Mouse (Mus musculus) intestine, postnatal 0 days (tissue): ENCODE data around the gene Mef2d. TPM values are rescaled to one million over a fixed set of nuclear protein-coding genes. Genes with fewer than 3 reads are reported as not detected.

Source experiments
- ATAC-seq: fragments of 200-750 bp; cut with Nextera tagmentation; 2 replicates; pipeline ENCODE4 v1.8.0; 2017; ENCODE audit warnings: mild to moderate bottlenecking, moderate TSS enrichment, moderate library complexity
- H3K27ac ChIP-seq: fragments of 300-500 bp; sonication (generic); 2 replicates; pipeline ENCODE4 v1.5.1; 2014; ENCODE audit warnings: mild to moderate bottlenecking, low read depth, low read length, moderate library complexity
- H3K27me3 ChIP-seq: fragments of 300-500 bp; sonication (generic); replicated peaks from 2 replicates; pipeline ENCODE4 v1.6.1; 2014; ENCODE audit warnings: low read length, mixed read lengths; ENCODE audit not compliant: control insufficient read depth, insufficient read depth
- H3K36me3 ChIP-seq: fragments of 300-500 bp; sonication (generic); 2 replicates; pipeline ENCODE4 v1.6.1; 2014; ENCODE audit warnings: mild to moderate bottlenecking, moderate library complexity; ENCODE audit not compliant: control insufficient read depth, insufficient read depth
- H3K4me1 ChIP-seq: fragments of 300-500 bp; sonication (generic); replicated peaks from 2 replicates; pipeline ENCODE4 v1.6.1; 2014; ENCODE audit warnings: antibody characterized with exemption, low read length, mixed read lengths; ENCODE audit not compliant: control insufficient read depth, insufficient read depth
- H3K4me2 ChIP-seq: fragments of 300-500 bp; sonication (generic); replicated peaks from 2 replicates; pipeline ENCODE4 v1.6.1; 2014; ENCODE audit warnings: low read depth, mild to moderate bottlenecking, moderate library complexity
- H3K4me3 ChIP-seq: fragments of 300-500 bp; sonication (generic); 2 replicates; pipeline ENCODE4 v1.5.1; 2014; ENCODE audit warnings: low read depth, low read length
- H3K9ac ChIP-seq: fragments of 300-500 bp; sonication (generic); 2 replicates; pipeline ENCODE4 v1.6.1; 2014; ENCODE audit warnings: mild to moderate bottlenecking, low read depth, low read length
- H3K9me3 ChIP-seq: fragments of 300-500 bp; sonication (generic); 2 replicates; pipeline ENCODE4 v1.6.1; 2016; ENCODE audit warnings: mixed run types; ENCODE audit not compliant: control insufficient read depth
- CTCF ChIP-seq: sonication (generic); IDR thresholded peaks from 2 replicates; pipeline ENCODE4 v1.5.1; 2016; ENCODE audit warnings: low read depth, mild to moderate bottlenecking, control low read depth, antibody characterized with exemption, moderate library complexity
- WGBS: fragments of 180-500 bp; shearing (Covaris S2); extraction: QIAGEN DNeasy Blood & Tissue Kit; methylation state at CpG from one replicate; pipeline ENCODE4 v1.1.7; 2014; 5-methylcytosine and 5-hydroxymethylcytosine counted together
- polyA plus RNA-seq: library from polyadenylated mRNA; unstranded; fragments of >200 nt; fragmentation: Nextera tagmentation; extraction: Ambion mirVana; gene quantifications from 2 replicates; pipeline ENCODE4 v1.2.1, GENCODE M21; 2015

The Mef2d gene
- polyA plus RNA-seq, 1 experiment from 2014 or later = 16.2 TPM

DNA sequence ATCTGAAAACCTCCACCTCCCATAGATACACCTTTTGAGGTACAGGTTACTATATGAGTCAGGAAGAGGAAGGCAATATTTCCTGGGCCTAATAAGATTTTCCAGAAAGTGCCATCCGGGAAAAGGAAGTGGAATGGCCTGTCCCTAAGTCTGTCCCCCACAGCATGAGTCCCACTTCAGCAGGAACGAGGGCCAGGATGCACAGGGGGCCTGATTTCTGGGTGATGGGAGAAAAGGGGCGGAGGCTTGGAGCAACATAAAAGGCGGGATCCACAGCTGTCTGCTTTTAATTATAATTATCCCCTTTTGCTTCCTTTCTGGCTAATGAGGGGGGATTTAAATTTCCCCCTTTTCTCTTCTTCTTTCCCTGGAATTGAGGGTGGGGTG lies 63.0 kb downstream of the Mef2d start:
- no peak overlapping the region for H3K9ac ChIP-seq
- no peak overlapping the region for H3K27ac ChIP-seq
- H3K4me1 ChIP-seq = peaks cover 6% of the 10 kb centered on the region; the same call in 1 of the 2 replicates
- no peak overlapping the region for H3K4me3 ChIP-seq
- H3K27me3 ChIP-seq = peaks cover 100% of the 10 kb centered on the region
- H3K9me3 ChIP-seq = no peaks in the 10 kb centered on the region
- no peak overlapping the region for H3K4me2 ChIP-seq
- H3K36me3 ChIP-seq = no peaks in the 10 kb centered on the region
- WGBS = 18% methylated on average over 4 of the region's 4 CpGs
- TF ChIP-seq CTCF = no peak
- no peak for ATAC-seq

DNA sequence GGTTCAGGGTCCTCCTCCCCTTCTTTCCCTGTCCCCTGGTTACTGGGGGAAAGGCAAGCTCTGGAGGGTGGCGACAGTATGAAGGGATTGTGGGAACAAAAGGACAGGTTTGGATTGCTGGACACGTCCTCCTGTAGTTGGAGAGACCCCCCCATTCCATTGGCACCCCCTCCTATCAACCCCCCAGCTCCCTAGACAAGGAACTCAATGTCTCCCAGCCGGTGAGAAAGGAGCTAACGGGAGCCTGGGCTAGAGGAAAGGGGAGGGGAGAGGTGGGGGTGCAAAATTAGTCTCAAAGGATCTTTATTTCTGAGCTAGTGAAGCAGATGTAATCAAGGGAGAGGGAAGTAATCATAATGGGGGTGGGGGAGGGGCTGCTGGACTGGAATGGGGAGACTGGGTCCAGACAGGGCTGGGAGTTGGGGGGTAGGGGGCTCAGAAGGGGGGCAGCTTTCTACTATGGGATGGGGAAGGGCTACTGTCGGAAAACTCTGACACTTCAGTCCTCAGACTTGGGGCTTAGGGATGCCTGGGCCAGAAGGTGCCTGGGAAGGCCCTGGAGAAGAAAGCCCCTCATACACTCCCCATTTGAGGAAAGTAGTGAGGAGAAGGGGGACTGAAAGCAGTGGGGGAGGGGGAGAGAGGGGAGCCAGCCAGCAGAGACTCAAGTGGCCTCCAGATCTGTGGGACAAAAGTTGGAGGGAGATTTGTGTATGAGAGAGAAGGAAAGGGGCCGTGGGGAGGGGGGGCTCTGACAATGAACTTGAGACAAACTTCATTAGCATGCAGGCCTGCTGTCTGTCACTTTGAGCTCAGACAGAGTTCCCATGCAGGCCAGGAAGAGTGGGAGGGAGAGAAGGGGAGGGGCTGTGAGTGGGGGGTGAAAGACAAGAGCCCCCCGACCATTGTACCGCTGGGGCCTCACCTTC lies 63.7 kb downstream of the Mef2d start:
- no peak for TF ChIP-seq CTCF
- Histone ChIP-seq H3K9ac (no peak overlapping the region), H3K4me3 (no peak overlapping the region), H3K36me3 (no peaks in the 10 kb centered on the region), H3K27ac (no peak overlapping the region), H3K4me2 (no peak overlapping the region), H3K27me3 (peaks cover 100% of the 10 kb centered on the region), H3K4me1 (peaks cover 2% of the 10 kb centered on the region; the same call in 1 of the 2 replicates), H3K9me3 (no peaks in the 10 kb centered on the region)
- 6% methylated on average over 8 of the region's 8 CpGs for WGBS
- no peak for ATAC-seq

DNA sequence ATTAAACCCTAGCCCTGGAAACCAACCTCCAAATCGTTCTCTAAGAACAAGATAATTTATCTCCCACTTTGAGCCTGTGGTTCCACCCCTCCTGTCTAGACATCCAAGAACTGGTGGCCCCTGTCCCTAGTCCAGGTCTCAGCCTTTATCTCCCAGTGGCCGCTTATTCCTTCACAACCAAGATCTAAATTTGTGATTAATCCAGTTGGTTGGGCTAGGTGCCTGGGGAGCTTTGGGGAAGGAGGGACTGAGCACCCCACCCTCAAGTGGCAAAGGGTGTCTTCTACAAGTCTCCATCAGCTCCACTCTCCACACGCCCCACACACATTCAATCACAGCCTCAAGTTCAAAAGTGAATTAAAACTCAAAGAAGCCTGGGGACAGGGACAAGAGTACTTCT lies 64.3 kb downstream of the Mef2d start:
- H3K9ac ChIP-seq = no peak overlapping the region
- H3K4me1 ChIP-seq = no peaks in the 10 kb centered on the region
- H3K4me3 ChIP-seq = no peak overlapping the region
- no peak overlapping the region for H3K27ac ChIP-seq
- H3K27me3 ChIP-seq = peaks cover 100% of the 10 kb centered on the region
- no peak for ATAC-seq
- no peak for TF ChIP-seq CTCF
- 6% methylated on average over 3 of the region's 3 CpGs for WGBS
- no peak overlapping the region for H3K4me2 ChIP-seq
- H3K36me3 ChIP-seq = no peaks in the 10 kb centered on the region
- H3K9me3 ChIP-seq = no peaks in the 10 kb centered on the region

DNA sequence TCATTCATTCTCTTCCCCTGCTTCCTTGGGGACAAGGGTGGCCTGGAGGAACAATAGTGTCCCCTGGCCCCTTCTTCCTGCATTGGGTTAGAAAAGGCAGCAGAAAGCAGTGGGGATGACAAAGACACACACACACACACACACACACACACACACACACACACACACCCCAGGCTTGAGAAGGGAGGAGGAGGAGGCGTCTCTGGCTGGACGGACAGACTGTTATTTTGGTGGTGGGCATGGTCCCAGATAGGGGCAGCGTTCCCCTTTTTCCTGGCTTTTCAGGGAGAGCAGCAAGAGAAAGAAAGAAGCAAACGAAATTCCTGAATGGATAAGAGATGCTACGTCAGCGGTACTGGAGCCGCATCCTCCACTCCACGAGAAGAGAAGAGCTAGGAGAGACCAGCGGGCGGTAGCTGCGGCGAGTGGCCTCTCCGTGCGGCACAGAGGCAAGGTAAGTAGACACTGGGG lies 64.8 kb downstream of the Mef2d start:
- Histone ChIP-seq H3K27ac (no peak overlapping the region), H3K36me3 (no peaks in the 10 kb centered on the region), H3K9ac (no peak overlapping the region), H3K9me3 (no peaks in the 10 kb centered on the region), H3K4me3 (no peak overlapping the region), H3K27me3 (peaks cover 100% of the 10 kb centered on the region), H3K4me2 (no peak overlapping the region), H3K4me1 (no peaks in the 10 kb centered on the region)
- TF ChIP-seq CTCF = no peak
- no peak for ATAC-seq
- WGBS = 1% methylated on average over 14 of the region's 14 CpGs

DNA sequence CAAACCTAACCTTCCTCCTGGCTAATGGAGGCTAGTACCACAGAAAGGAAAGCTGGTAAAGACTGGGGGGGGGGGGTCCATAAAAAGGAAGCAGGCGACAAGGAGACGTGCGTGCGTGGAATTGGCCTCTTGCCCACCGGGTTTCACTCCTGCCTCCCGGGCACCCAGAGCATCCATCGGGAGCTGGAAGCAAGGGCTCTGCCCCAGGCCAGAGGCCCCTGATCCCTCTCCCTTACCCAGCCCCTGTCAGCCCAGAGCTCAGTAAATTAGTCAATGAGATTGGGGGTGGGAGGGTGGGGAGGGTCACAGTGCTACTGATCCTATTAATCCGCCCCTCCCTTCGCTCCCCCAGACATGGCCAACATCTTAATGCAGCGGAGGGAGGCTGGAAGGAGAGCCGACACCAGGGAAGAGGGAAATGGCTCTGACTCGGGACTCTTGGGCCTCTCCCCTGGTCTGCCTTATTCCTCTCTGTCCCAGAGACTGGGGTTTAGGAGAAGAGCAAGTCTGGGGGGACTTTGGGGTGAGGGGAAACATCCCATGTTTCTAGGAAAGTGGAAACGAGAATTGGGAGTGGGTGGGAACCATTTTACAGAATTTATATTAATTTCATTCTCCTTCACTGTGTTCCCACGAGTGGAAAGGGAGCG lies 65.4 kb downstream of the Mef2d start:
- Histone ChIP-seq H3K4me2 (no peak overlapping the region), H3K9ac (no peak overlapping the region), H3K27ac (no peak overlapping the region), H3K4me3 (no peak overlapping the region), H3K9me3 (no peaks in the 10 kb centered on the region), H3K36me3 (no peaks in the 10 kb centered on the region), H3K4me1 (no peaks in the 10 kb centered on the region), H3K27me3 (peaks cover 100% of the 10 kb centered on the region)
- WGBS = 8% methylated on average over 15 of the region's 15 CpGs
- no peak for TF ChIP-seq CTCF
- ATAC-seq = no peak

DNA sequence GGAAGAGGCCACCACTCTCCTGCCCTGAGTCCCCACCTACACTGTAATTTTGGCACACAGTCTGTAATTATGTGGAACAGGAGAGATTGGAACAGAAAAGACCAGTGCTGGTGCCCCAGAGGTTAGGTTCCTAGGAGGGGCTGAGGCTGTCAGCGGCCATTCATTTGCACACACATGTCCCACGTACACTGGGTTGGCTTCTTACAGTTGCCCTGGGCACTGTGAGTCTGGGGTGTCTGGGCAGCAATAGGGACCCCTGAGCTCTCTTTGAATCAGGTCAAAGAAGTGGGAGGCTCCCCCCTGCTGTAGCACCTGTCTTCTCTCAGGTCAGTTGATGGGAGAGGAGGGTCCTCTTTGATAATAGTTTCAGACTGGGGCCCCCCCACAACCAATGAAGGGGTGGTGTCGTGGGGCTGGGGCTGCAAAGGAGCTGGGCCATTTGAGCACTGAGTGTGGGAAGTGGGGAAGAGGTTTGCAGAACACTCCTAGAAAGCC lies 66.1 kb downstream of the Mef2d start:
- Histone ChIP-seq H3K9me3 (no peaks in the 10 kb centered on the region), H3K27me3 (peaks cover 98% of the 10 kb centered on the region), H3K9ac (no peak overlapping the region), H3K4me2 (no peak overlapping the region), H3K4me3 (no peak overlapping the region), H3K36me3 (no peaks in the 10 kb centered on the region), H3K27ac (no peak overlapping the region), H3K4me1 (no peaks in the 10 kb centered on the region)
- WGBS = 15% methylated on average over 3 of the region's 3 CpGs
- TF ChIP-seq CTCF = no peak
- no peak for ATAC-seq
